Mouse (Mus musculus): ENCODE results near the gene 2310061I04Rik. TPM values are rescaled to one million over a fixed set of nuclear protein-coding genes. Genes with fewer than 3 reads are reported as not detected.
A peak's percentile ranks its signal among the peaks of the same experiment; 100 is the strongest.

2310061I04Rik gene
- polyA plus RNA-seq, 1 experiment = 103 TPM

DNA sequence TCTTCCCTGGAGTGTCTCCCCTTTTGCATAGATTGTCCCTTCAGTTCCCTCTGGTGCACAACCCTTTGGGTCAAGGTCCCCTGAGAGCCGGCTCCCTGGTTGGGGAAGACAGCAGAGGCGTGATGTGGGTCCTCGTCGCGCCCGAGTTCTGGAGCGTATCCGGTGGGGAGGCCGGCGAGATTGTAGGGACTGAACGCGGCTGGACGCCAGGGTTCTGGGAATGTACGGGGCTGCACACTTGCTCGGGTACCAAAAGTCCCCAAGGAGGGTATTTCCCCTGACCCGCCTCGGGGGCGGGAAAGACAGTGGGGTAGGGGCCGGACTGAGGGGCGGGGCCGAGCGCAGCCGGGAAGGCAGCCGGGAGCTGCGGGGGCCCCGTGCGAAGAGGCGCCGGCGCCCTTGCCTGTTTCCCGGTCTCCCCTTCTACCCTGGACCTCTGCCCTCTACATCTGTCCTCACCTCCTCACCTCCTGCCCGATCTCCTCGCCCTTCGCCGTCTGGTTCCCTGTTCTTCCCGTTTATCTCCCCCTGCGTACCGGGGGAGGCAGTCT is 30.9 kb downstream of the 2310061I04Rik start:
- no peak for TF ChIP-seq CTCF (IDR thresholded peaks at IDR 0.05; ENCODE audit: extremely low read depth, insufficient read depth, low read length)
- no peak for TF ChIP-seq POLR2A (IDR thresholded peaks at IDR 0.05; ENCODE audit: extremely low read depth, insufficient read depth, low read length)
- peaks cover 3% of the 10 kb centered on the region; the same call in 1 of the 2 replicates for H3K4me1 ChIP-seq (ENCODE audit: control insufficient read depth, insufficient read depth, low read length)

DNA sequence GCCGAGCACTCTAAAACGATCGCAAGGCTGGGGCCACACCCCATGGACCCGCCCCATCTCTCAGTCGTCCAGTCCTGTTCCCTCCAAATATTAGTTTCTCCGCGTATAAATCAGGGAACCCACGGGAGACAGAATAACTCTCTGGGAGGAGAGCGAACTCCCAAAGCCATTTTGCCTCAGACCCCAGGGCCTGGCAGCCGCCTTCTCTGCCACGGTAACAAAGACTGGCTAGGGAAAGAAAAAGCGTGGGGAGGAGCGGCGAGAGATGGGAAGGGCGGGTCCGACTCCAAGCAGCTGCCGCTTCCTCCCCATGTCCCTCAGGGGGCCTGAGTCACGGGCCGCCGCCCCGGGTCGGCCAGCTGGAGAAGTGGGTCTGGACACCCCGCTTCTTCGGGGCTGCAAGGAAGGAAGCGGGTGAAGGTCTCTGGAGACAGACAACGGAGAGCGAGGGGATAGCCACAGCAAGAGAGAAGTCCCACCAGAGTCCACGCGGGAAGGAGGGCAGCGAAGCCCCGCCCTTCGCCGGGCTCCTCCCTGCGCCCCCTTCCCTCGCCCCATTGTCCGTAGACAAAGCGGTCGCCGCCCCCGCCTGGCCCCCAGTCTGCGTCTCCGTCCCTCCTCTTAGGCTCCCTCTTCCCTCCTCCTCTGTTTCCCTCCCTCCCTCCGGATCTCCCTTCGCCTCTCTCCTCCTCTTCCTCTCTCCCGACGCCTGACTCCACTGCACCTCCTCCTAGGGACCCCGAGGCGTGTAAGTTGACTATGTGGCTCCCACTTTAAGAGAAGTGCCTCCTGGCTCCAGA is 31.6 kb downstream of the 2310061I04Rik start, which contains the start of gene Ppp1r18:
Gene Ppp1r18 (plus strand): TSS at position 113 of the 800 bp plus-strand sequence.
- peaks cover 3% of the 10 kb centered on the region; the same call in 1 of the 2 replicates for H3K4me1 ChIP-seq (ENCODE audit: control insufficient read depth, insufficient read depth, low read length)
- TF ChIP-seq CTCF (IDR thresholded peaks at IDR 0.05; ENCODE audit: extremely low read depth, insufficient read depth, low read length) (no peak), POLR2A (IDR thresholded peaks at IDR 0.05; ENCODE audit: extremely low read depth, insufficient read depth, low read length) (peak; percentile 24; the same call in 1 of the 2 replicates)
- H3K4me3 ChIP-seq (ENCODE audit: insufficient read depth, low read length) = peak within 1 kb of the TSS; percentile 77
- H3K27ac ChIP-seq (ENCODE audit: insufficient read depth, low read length) = peak within 1 kb of the TSS; percentile 60

More for the DNA sequence above, 30.9 kb downstream of the 2310061I04Rik start:
- peak overlapping the region; percentile 90 for H3K27ac ChIP-seq (ENCODE audit: insufficient read depth, low read length)
- H3K4me3 ChIP-seq (ENCODE audit: insufficient read depth, low read length) = peak overlapping the region; percentile 77

DNA sequence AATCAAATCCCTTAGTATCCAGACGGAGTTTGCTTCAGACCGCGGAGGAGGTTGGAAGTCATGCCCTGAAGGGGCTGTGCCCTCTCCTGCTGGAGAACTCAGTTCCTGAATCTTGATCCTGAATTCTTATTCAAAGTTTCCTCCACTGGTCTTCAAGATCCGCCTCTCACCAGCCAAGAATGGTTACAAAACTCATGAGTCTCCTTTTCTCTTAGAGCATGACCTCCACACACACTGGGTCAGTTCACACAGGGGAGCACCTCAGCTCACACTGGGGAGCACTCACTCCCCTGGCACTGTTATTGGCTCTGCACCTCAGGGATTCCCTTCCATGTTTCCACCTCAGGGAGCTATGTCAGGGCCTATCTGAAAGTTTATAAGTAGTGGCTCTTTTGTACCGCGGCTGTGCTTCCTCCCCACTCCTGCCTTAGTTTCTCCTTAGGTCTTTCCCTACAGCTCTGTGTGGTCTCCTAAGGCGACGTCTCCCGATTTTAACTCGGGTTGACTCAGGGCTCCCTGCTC is 32.3 kb downstream of the 2310061I04Rik start:
- H3K27ac ChIP-seq (ENCODE audit: insufficient read depth, low read length) = no peak overlapping the region
- TF ChIP-seq CTCF (IDR thresholded peaks at IDR 0.05; ENCODE audit: extremely low read depth, insufficient read depth, low read length) (no peak), POLR2A (IDR thresholded peaks at IDR 0.05; ENCODE audit: extremely low read depth, insufficient read depth, low read length) (no peak)
- peaks cover 3% of the 10 kb centered on the region; the same call in 1 of the 2 replicates for H3K4me1 ChIP-seq (ENCODE audit: control insufficient read depth, insufficient read depth, low read length)
- no peak overlapping the region for H3K4me3 ChIP-seq (ENCODE audit: insufficient read depth, low read length)

DNA sequence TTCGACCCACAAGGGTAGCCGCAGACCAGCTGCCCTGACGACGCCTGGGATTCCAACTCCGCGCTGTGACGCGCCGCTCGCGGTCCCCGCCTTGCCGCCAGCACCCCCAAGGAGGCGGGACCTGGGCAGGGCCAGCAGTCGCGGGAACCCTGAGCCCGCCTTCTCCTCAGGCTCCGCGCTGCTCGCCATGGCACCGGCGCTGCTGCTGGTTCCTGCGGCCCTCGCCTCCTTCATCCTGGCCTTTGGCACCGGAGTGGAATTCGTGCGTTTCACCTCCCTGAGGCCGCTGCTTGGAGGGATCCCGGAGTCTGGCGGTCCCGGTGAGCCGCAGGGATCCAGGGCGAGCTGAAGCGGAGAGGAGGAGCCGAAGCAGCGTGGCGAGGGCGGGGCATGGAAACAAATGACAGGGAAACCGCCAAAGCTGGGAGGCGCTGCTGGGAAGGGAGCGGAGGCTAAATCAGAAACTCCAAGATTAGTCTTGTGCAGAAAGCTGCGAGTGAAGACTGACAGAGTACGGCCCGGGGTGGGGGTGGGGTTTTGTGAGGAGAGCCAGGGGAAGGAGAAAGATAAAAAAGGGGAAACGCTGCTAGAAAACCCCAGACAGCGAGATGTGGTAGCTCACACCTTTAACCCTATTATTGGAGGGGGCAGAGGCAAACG is 35.9 kb downstream of the 2310061I04Rik start, which contains the start of gene Nrm:
Gene Nrm (plus strand): TSS at position 121 of the 660 bp plus-strand sequence.
- Histone ChIP-seq H3K4me3 (ENCODE audit: insufficient read depth, low read length) (peak within 1 kb of the TSS; percentile 76), H3K4me1 (ENCODE audit: control insufficient read depth, insufficient read depth, low read length) (peaks cover 2% of the 10 kb centered on the region; the same call in 1 of the 2 replicates), H3K27ac (ENCODE audit: insufficient read depth, low read length) (0 out of 2 replicates have a peak within 1 kb of the TSS, but pooled peaks have one; percentile 26)
- TF ChIP-seq POLR2A (IDR thresholded peaks at IDR 0.05; ENCODE audit: extremely low read depth, insufficient read depth, low read length) (0 out of 2 replicates have a peak, but pooled peaks have one; percentile 56), CTCF (IDR thresholded peaks at IDR 0.05; ENCODE audit: extremely low read depth, insufficient read depth, low read length) (0 out of 2 replicates have a peak, but pooled peaks have one; percentile 8)

DNA sequence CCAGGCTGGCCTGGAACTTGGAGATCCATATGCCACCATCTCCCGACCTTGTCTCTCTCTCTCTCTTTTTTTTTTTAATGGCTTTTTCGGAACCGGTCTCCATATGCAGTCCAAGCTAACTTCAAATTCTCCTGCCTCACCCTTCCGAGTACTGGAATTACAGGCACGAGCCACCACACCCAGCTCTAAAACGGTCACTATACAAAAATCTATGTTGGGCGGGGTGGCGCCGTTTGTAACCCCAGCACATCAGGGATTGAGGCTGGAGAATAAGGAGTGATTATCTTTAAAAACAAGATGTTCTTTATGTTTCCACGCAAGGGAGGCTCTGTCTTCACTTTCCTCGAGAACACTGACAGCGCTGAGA is 36.4 kb downstream of the 2310061I04Rik start:
- no peak for TF ChIP-seq POLR2A (IDR thresholded peaks at IDR 0.05; ENCODE audit: extremely low read depth, insufficient read depth, low read length)
- Histone ChIP-seq H3K4me1 (ENCODE audit: control insufficient read depth, insufficient read depth, low read length) (no peaks in the 10 kb centered on the region), H3K4me3 (ENCODE audit: insufficient read depth, low read length) (peak overlapping the region; percentile 76), H3K27ac (ENCODE audit: insufficient read depth, low read length) (no peak overlapping the region)

DNA sequence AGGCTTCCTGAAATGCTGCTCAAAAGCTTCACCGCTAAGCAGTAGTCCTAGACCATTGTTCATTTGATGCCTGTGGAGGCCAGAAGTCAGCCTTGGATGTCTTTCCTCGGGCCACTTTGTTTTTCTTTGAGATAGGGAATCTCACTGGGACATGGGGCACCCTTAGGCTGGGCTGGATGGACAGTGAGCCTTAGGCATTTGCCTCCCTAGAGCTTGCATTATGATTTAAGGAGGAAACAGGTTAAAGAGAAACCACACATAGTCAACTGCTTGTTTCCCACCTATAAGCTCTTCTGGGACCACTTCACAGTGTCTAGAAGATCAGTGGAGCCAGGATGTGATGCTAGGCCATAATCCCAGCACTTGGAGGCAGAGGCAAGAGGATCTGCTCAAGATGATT is 37.4 kb downstream of the 2310061I04Rik start:
- H3K27ac ChIP-seq (ENCODE audit: insufficient read depth, low read length) = no peak overlapping the region
- no peak for TF ChIP-seq POLR2A (IDR thresholded peaks at IDR 0.05; ENCODE audit: extremely low read depth, insufficient read depth, low read length)
- TF ChIP-seq CTCF (IDR thresholded peaks at IDR 0.05; ENCODE audit: extremely low read depth, insufficient read depth, low read length) = no peak
- no peaks in the 10 kb centered on the region for H3K4me1 ChIP-seq (ENCODE audit: control insufficient read depth, insufficient read depth, low read length)
- no peak overlapping the region for H3K4me3 ChIP-seq (ENCODE audit: insufficient read depth, low read length)

DNA sequence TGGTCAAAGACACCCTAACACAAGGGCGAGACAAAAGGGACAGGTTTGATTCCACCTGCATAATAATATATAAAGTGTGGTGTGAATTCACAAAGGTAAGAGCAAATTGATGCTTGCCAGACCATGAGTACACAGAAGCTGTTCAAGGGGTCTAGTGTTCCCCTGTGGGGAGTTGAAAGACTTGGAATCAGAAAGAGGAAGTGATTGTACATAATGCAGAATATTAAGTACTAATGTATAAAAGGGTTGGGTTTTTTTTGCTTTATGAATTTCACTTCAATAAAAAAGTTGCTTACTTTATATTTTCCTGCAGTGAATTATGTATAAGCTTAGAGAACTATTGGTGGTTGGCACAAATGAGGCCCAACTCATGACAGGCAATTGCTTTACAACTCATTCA is 37.9 kb downstream of the 2310061I04Rik start:
- Histone ChIP-seq H3K4me1 (ENCODE audit: control insufficient read depth, insufficient read depth, low read length) (no peaks in the 10 kb centered on the region), H3K4me3 (ENCODE audit: insufficient read depth, low read length) (no peak overlapping the region), H3K27ac (ENCODE audit: insufficient read depth, low read length) (no peak overlapping the region)
- TF ChIP-seq POLR2A (IDR thresholded peaks at IDR 0.05; ENCODE audit: extremely low read depth, insufficient read depth, low read length) (no peak), CTCF (IDR thresholded peaks at IDR 0.05; ENCODE audit: extremely low read depth, insufficient read depth, low read length) (no peak)

DNA sequence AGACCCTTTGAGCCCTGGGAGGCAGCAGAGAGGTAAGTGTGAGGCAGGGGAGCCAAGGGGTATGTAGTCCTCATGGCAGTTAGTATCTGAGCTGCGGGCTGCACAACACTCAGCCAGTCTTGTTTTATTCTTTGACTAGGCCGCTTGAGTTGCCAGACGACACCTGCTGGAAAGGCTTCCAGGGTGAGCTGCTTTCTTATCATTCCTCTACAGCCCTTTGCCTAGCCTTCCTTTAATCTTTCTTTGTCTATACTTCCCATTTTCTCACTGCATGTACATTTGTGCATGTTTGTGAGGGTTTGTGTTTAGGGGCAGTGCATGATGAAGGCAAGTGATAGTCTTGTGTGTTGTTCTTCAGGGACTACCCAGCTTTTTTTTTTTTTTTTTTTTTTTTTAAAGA is 46.3 kb downstream of the 2310061I04Rik start:
- no peak for TF ChIP-seq CTCF (IDR thresholded peaks at IDR 0.05; ENCODE audit: extremely low read depth, insufficient read depth, low read length)
- no peak for TF ChIP-seq POLR2A (IDR thresholded peaks at IDR 0.05; ENCODE audit: extremely low read depth, insufficient read depth, low read length)
- H3K4me3 ChIP-seq (ENCODE audit: insufficient read depth, low read length) = no peak overlapping the region
- H3K4me1 ChIP-seq (ENCODE audit: control insufficient read depth, insufficient read depth, low read length) = no peaks in the 10 kb centered on the region
- H3K27ac ChIP-seq (ENCODE audit: insufficient read depth, low read length) = no peak overlapping the region

DNA sequence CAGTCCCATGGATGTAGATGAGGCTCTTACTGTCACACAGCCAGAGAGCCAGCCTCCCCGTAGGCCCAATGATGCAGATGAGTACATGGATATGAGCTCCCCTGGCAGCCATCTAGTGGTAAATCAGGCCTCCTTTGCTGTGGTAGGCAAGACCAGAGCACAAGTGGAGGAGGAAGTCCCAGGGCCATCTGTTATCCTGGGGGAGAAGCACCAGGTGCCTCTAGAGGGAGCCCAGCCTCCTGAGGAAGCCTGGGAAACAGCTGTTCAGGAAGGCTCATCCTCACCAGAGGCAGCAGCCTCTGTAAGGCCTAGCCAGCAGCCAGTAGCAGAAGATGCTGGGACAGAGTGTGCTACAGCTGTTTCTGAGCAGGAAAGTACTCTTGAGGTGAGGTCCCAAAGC is 49.1 kb downstream of the 2310061I04Rik start:
- no peak overlapping the region for H3K27ac ChIP-seq (ENCODE audit: insufficient read depth, low read length)
- no peaks in the 10 kb centered on the region for H3K4me1 ChIP-seq (ENCODE audit: control insufficient read depth, insufficient read depth, low read length)
- TF ChIP-seq POLR2A (IDR thresholded peaks at IDR 0.05; ENCODE audit: extremely low read depth, insufficient read depth, low read length) = no peak
- peak; percentile 10; the same call in 1 of the 2 replicates for TF ChIP-seq CTCF (IDR thresholded peaks at IDR 0.05; ENCODE audit: extremely low read depth, insufficient read depth, low read length)
- H3K4me3 ChIP-seq (ENCODE audit: insufficient read depth, low read length) = no peak overlapping the region
